Mouse (Mus musculus) hindbrain, embryonic 12.5 days (tissue): ENCODE data around the gene Rbfox3. TPM values are rescaled to one million over a fixed set of nuclear protein-coding genes. Genes with fewer than 3 reads are reported as not detected.

Experiments used
- ATAC-seq: fragments of 200-750 bp; cut with Nextera tagmentation; 2 replicates; pipeline ENCODE4 v1.8.0; 2017; ENCODE audit warnings: moderate TSS enrichment; ENCODE audit not compliant: low FRiP score
- H3K27ac ChIP-seq: fragments of 300-500 bp; sonication (generic); 2 replicates; pipeline ENCODE4 v1.5.1; 2016; ENCODE audit warnings: mild to moderate bottlenecking
- H3K27me3 ChIP-seq: fragments of 300-500 bp; sonication (generic); 2 replicates; pipeline ENCODE4 v1.6.1; 2016; ENCODE audit warnings: mild to moderate bottlenecking
- H3K36me3 ChIP-seq: fragments of 300-500 bp; sonication (generic); 2 replicates; pipeline ENCODE4 v1.6.1; 2016; ENCODE audit warnings: mild to moderate bottlenecking
- H3K4me1 ChIP-seq: fragments of 300-500 bp; sonication (generic); 2 replicates; pipeline ENCODE4 v1.6.1; 2016
- H3K4me2 ChIP-seq: fragments of 300-500 bp; sonication (generic); replicated peaks from 2 replicates; pipeline ENCODE4 v1.6.1; 2016; ENCODE audit warnings: mild to moderate bottlenecking
- H3K4me3 ChIP-seq: fragments of 300-500 bp; sonication (generic); 2 replicates; pipeline ENCODE4 v1.5.1; 2016; ENCODE audit warnings: mild to moderate bottlenecking
- H3K9ac ChIP-seq: fragments of 300-500 bp; sonication (generic); 2 replicates; pipeline ENCODE4 v1.6.1; 2016; ENCODE audit warnings: mild to moderate bottlenecking, moderate library complexity
- H3K9me3 ChIP-seq: fragments of 300-500 bp; sonication (generic); replicated peaks from 2 replicates; pipeline ENCODE4 v1.6.1; 2016; ENCODE audit warnings: mild to moderate bottlenecking
- WGBS: fragments of 180-500 bp; shearing (Covaris S2); methylation state at CpG from one replicate; pipeline ENCODE4 v1.1.7; 2016; 5-methylcytosine and 5-hydroxymethylcytosine counted together
- polyA plus RNA-seq: library from polyadenylated mRNA; unstranded; fragments of >200 nt; fragmentation: Nextera tagmentation; extraction: Ambion mirVana; gene quantifications from 2 replicates; pipeline ENCODE4 v1.2.1, GENCODE M21; 2016

Rbfox3 gene
- polyA plus RNA-seq, 1 experiment from 2014 or later, result 26.5 TPM

DNA sequence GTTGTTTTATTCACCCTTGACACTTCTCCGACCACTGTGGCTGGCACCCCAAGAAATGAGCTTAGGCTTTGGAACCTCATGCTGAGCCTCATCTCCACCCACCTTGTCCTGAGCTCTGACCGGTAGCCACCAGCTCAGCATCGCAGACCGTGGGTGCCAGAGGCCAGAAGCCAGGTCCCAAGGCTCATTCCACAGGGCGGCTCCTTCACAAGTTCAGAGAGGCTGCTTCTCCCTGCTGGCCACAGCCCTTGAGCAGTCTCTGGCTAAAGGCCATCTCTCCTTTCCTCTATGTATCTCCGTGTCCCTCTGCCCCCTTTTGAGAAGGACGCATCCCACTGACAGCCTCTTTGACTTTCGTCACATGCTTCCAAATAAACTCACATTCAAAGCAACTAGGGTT is 23.0 kb downstream of the Rbfox3 start:
- Histone ChIP-seq H3K36me3 (no peaks in the 10 kb centered on the region), H3K4me2 (no peak overlapping the region), H3K4me3 (no peak overlapping the region), H3K9me3 (no peaks in the 10 kb centered on the region), H3K9ac (no peak overlapping the region), H3K27ac (no peak overlapping the region), H3K4me1 (peaks cover 11% of the 10 kb centered on the region), H3K27me3 (no peaks in the 10 kb centered on the region)
- 80% methylated on average over 8 of the region's 8 CpGs for WGBS
- ATAC-seq, result no peak

DNA sequence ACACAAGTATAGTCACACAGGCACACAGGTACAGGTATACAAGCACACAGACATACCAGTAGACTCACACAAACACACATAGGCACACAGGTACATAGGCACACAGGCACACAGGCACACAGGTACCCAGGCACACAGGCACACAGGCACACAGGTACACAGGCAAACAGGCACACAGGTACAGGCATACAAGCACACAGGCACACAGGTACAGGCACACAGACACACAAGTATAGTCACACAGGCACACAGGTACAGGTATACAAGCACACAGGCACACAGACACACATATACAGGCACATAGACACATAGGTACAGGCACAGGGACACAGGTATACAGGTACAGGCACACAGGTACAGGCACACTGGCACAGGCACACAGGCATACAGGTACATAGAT is 24.2 kb downstream of the Rbfox3 start:
- Histone ChIP-seq H3K9ac (no peak overlapping the region), H3K27ac (no peak overlapping the region), H3K4me2 (no peak overlapping the region), H3K4me3 (no peak overlapping the region), H3K27me3 (no peaks in the 10 kb centered on the region), H3K36me3 (no peaks in the 10 kb centered on the region), H3K9me3 (no peaks in the 10 kb centered on the region), H3K4me1 (peaks cover 16% of the 10 kb centered on the region)
- ATAC-seq, result no peak; the same call in 1 of the 2 replicates

DNA sequence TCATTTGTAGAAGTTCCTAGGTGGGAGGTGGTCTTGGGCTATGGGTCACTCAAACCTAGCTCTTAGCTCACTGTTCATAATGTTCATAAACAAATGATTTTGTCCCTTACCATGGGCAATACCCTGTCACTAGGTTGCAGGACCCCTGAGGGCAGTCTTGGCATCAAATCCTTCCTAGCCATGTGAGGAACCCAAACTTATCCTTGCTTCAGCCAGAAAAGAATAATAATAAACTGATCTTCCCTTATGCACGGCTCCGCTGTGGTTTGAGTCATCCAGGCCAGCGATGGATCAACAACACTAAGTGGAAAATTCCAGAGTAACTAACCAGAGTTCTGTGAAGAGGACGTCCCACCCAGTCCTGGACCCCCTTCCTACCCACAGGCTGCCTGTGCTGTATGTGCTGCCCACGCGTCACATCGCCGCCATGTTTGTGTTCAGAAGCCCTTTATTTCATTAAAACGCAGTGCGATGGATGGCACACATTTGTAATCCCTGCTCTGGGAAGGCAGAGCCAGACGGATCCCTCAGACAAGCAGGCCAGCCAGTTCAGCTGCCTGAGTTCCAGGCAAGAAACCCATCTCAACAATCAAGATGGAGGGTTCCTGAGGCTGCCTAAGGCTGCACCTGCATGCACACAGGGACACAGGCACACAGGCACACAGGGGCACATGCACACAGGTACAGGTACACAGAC is 25.0 kb downstream of the Rbfox3 start:
- Histone ChIP-seq H3K4me1 (peaks cover 24% of the 10 kb centered on the region), H3K9ac (no peak overlapping the region), H3K36me3 (no peaks in the 10 kb centered on the region), H3K27me3 (no peaks in the 10 kb centered on the region), H3K4me2 (no peak overlapping the region), H3K4me3 (no peak overlapping the region), H3K9me3 (no peaks in the 10 kb centered on the region), H3K27ac (no peak overlapping the region)
- WGBS, result 91% methylated on average over 11 of the region's 11 CpGs
- no peak for ATAC-seq

DNA sequence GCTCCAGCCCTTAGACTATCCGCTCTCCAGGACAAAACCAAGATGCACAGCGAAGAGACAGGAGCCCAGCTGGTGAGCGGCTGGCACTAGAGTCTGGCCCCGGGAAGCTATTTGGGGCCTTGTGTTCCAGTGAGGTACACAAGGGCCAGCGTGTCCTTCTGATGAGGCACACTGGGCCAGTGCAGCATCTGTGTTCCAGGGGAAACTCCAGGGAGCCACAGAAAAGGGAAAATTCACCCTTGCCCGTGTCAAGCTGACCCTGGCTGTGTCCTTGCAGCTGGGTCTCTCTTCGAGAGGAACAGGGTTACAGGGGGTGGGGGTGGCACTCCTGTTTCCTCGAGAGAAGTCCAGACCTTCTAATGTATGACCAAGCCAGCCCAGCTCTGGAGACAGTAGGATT is 25.8 kb downstream of the Rbfox3 start:
- Histone ChIP-seq H3K36me3 (no peaks in the 10 kb centered on the region), H3K9me3 (no peaks in the 10 kb centered on the region), H3K27me3 (no peaks in the 10 kb centered on the region), H3K27ac (peak overlapping the region; percentile 12; the same call in 1 of the 2 replicates), H3K4me3 (no peak overlapping the region), H3K9ac (no peak overlapping the region), H3K4me1 (peaks cover 24% of the 10 kb centered on the region), H3K4me2 (no peak overlapping the region)
- 81% methylated on average over 8 of the region's 8 CpGs for WGBS
- no peak for ATAC-seq

DNA sequence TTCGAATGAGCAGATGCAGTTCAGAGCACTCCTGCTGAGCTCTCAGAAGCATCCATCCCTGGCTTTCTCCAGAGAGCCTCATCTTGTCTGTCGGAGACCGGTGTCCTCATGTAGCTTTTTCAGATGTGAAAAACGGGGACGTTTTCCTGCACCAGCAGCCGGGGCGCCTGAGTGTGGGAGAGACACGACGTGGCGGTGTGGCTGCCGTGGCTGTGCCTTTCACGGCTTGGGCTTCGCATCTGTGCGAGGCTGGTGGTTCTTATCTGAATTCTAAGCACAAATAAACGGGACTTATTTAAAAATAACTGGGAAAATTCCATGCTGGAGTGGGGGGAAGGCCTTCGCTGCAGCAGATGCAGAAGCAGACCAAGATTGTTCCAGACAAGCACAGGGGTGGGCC is 26.3 kb downstream of the Rbfox3 start:
- Histone ChIP-seq H3K27ac (0 out of 2 replicates have a peak overlapping the region, but pooled peaks have one; percentile 12), H3K4me1 (peaks cover 23% of the 10 kb centered on the region), H3K4me3 (no peak overlapping the region), H3K9me3 (no peaks in the 10 kb centered on the region), H3K9ac (no peak overlapping the region), H3K27me3 (no peaks in the 10 kb centered on the region), H3K36me3 (no peaks in the 10 kb centered on the region), H3K4me2 (no peak overlapping the region)
- 90% methylated on average over 16 of the region's 16 CpGs for WGBS
- ATAC-seq, result no peak

DNA sequence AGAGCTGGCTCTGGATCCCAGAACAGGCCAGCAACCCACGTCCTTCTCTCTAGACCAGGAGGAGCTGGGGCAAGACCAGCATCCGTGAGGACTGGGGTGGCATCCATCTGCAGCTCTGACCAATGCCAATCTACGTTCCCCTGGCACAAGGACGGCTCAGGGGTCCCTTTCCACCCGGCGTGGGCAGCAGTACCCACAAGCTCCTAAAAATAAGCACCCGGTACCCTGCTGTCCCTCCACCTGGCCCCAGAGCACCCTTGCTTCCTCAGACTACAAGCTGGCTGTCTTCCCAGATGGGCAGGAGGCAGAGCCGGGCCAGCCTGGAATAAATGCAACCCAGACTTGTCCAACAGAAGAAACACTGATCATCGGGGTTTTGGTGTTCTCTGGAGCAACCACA is 28.3 kb downstream of the Rbfox3 start:
- no peak for ATAC-seq
- no peak overlapping the region for H3K27ac ChIP-seq
- H3K4me1 ChIP-seq, result peaks cover 23% of the 10 kb centered on the region
- WGBS, result 86% methylated on average over 9 of the region's 9 CpGs
- no peaks in the 10 kb centered on the region for H3K27me3 ChIP-seq
- no peak overlapping the region for H3K4me2 ChIP-seq
- no peaks in the 10 kb centered on the region for H3K36me3 ChIP-seq
- H3K9ac ChIP-seq, result no peak overlapping the region
- no peak overlapping the region for H3K4me3 ChIP-seq
- H3K9me3 ChIP-seq, result no peaks in the 10 kb centered on the region

DNA sequence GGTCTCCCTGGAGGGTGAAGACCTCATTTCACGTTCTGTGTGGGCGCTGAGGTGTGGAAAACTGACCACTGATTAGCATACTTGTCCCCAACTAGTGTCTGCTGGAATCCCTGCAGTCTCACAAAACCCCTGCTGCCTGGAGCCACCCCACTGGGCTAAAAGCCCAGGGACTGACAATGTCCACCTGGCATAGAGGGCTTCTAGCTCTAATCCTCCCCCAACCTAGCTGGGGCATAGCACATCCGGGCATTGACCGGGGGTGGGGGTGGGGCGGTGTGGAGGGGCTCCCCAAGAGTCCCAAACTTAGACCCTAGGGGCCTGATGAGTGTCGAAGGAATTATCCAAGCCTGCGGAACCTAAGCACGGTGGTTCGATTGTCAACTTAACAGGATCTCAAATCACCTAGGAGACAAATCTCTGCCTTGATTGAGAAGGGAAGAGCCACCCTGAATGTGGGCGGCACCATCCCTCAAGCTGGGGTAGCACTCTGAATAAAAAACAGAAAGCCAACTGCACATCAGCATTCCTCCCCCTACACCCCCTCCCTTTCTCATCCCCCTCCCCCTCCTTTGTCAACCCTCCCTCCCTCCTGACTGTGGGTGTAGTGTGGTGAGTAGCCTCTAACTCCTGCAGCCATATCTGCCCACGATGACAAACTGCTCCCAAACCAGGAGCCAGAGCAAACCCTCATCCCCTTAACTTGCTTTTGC is 29.5 kb downstream of the Rbfox3 start:
- Histone ChIP-seq H3K4me2 (no peak overlapping the region), H3K27ac (no peak overlapping the region), H3K36me3 (no peaks in the 10 kb centered on the region), H3K9ac (no peak overlapping the region), H3K4me1 (peaks cover 24% of the 10 kb centered on the region), H3K9me3 (no peaks in the 10 kb centered on the region), H3K27me3 (no peaks in the 10 kb centered on the region), H3K4me3 (no peak overlapping the region)
- 16% methylated on average over 11 of the region's 11 CpGs for WGBS
- no peak for ATAC-seq

DNA sequence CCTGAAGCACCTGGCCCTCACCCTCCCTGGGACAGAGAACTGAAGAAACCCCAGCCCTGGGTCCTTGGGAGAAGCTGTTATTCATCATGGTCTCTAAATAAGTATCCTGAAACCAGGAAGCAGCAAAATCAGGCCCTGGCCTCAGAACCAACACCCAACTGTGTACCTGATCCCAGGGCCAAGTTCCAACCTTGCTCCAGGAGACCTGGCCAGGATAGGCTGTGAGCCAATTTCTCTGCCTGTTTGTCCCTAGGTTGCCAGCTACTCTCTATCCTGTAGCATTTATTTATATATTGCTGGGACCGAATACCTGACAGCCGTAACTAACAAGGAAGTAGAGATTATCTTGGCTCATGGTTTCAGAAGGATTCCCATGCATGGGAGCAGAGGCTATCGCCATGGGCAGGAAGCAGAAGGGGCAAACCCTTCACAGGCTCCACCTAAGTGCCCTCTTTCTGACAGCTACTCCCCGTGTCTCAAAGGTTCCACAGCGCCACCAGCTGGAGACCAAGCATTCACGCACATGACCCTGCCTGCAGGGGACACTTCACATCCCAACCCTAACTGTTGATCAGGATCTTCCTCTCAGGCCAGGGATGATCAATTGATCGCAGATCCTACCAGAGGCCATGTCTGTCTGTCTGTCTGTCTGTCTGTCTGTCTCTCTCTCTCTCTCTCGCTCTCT is 31.8 kb downstream of the Rbfox3 start:
- Histone ChIP-seq H3K4me1 (peaks cover 45% of the 10 kb centered on the region), H3K4me3 (no peak overlapping the region), H3K27me3 (no peaks in the 10 kb centered on the region), H3K4me2 (no peak overlapping the region), H3K9ac (no peak overlapping the region), H3K9me3 (no peaks in the 10 kb centered on the region), H3K27ac (no peak overlapping the region), H3K36me3 (no peaks in the 10 kb centered on the region)
- ATAC-seq, result no peak
- WGBS, result 91% methylated on average over 8 of the region's 8 CpGs

DNA sequence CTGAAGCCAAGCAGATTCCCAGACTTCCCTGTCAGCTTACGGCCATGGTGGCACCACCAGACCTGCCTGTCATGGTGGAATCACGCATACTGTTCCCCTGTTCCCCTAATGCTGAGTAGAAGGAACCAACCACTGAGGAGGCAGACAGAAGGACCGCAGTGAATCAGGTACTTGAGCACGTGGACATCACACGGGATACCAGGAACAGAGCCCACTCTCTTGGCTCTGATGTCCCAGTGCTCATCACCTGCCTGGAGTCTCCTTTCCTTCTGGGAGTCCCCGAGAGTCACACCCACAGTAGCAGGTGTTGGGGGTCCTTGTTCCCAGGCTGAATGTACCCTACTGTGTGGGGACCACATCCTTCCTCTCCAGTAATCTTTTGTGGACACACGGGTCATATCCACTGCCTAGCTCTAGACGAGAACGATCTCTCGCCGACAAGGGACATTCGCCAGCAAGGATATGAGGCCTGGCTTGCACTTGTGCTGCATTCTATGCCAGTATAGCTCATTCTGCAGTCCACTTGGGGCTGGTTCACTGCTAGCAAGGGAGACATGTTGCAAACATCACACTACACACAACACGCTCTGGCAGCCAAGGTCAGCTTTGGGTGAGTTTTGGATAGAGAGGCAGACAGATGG is 32.7 kb downstream of the Rbfox3 start:
- WGBS, result 94% methylated on average over 13 of the region's 13 CpGs
- H3K4me1 ChIP-seq, result peaks cover 53% of the 10 kb centered on the region

DNA sequence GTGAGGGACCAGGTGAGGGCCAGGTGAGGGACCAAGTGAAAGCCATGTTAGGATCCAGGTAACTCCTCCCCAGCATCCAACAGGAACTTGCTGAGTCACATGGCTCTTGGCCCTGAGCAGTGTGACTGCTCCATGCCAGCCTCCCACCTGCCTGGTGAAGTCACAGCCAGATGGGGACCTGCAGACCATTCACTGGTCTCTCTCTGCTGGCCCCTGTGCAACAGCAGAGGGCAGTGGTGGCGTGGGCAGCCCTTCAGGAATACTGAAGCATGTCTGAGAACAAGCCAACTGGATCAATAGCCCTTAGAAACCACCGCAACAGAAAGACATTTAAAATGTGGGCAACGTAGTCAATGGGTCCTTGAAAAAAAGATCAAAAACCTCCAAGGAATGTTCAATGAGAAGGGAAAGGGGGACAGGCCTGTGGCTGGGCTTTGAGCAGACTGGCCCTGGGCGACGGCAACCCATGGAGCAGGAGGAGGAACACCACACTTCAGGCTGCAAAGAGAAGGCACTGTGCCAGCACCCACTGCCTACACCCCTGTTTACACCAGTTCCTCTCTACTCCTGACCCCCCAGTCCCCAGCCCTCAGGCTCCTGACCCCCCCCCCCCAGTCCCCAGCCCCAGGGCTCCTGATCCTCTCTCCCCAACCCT is 36.0 kb downstream of the Rbfox3 start:
- WGBS, result 52% methylated on average over 5 of the region's 5 CpGs
- no peak overlapping the region for H3K4me2 ChIP-seq
- ATAC-seq, result peak; percentile 65

More for the DNA sequence above, 32.7 kb downstream of the Rbfox3 start:
- Histone ChIP-seq H3K4me2 (no peak overlapping the region), H3K4me3 (no peak overlapping the region), H3K36me3 (no peaks in the 10 kb centered on the region), H3K9ac (no peak overlapping the region), H3K27ac (no peak overlapping the region), H3K27me3 (no peaks in the 10 kb centered on the region), H3K9me3 (no peaks in the 10 kb centered on the region)
- ATAC-seq, result no peak

DNA sequence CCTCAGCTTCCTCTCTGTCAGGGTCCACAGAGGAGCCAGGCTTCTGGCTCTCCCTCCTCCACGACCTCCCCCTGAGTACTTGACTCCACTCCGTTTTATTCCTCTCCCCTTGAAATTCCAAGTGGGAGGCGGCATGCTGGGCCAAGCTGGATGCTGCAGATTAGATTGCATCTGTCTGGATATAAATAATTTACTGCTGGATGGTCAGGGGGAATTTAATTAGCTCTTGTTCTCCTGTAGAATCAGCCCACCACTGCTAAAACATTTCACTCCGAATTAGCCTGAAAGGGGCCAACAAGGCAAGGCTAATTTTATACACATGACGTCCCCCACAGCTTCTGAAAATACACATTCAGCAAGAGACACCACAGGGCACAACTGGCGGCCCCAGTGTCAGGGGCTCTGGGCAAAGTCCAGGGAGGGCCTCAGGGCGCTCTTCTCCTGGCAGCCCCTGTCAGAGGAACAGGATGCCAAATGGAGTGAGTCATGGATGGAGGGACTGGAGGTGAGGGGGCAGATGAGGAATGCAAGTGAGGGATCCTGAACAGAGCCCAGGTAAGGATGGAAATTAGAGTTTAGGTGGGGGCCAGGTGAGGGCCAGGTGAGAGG is 36.8 kb downstream of the Rbfox3 start:
- 0 out of 2 replicates have a peak overlapping the region, but pooled peaks have one; percentile 22 for H3K4me2 ChIP-seq

More for the DNA sequence above, 36.0 kb downstream of the Rbfox3 start:
- H3K9me3 ChIP-seq, result no peaks in the 10 kb centered on the region
- no peaks in the 10 kb centered on the region for H3K27me3 ChIP-seq
- H3K4me1 ChIP-seq, result peaks cover 33% of the 10 kb centered on the region
- H3K4me3 ChIP-seq, result no peak overlapping the region
- peak overlapping the region; percentile 75 for H3K27ac ChIP-seq
- no peaks in the 10 kb centered on the region for H3K36me3 ChIP-seq
- H3K9ac ChIP-seq, result no peak overlapping the region

More for the DNA sequence above, 36.8 kb downstream of the Rbfox3 start:
- peak overlapping the region; percentile 75 for H3K27ac ChIP-seq
- 26% methylated on average over 7 of the region's 7 CpGs for WGBS
- ATAC-seq, result peak; percentile 38; the same call in 1 of the 2 replicates
- no peak overlapping the region; the same call in 1 of the 2 replicates for H3K9ac ChIP-seq
- H3K4me3 ChIP-seq, result no peak overlapping the region
- H3K4me1 ChIP-seq, result peaks cover 33% of the 10 kb centered on the region
- H3K9me3 ChIP-seq, result no peaks in the 10 kb centered on the region
- no peaks in the 10 kb centered on the region for H3K36me3 ChIP-seq
- no peaks in the 10 kb centered on the region for H3K27me3 ChIP-seq
